Mouse (Mus musculus) E14TG2a.4 (cell line): Measurements from ENCODE around the gene Gramd1b.

Experiments used
- CTCF ChIP-seq: conservative IDR thresholded peaks from 2 replicates; pipeline ENCODE4 v1.5.1; 2014; ENCODE audit warnings: low read length
- NANOG ChIP-seq: IDR thresholded peaks from 2 replicates; pipeline ENCODE4 v1.6.1; 2014; ENCODE audit warnings: borderline replicate concordance, low read length, mixed read lengths
- POU5F1 ChIP-seq: IDR thresholded peaks from 2 replicates; pipeline ENCODE4 v1.6.1; 2014; ENCODE audit warnings: low read length, borderline replicate concordance

DNA sequence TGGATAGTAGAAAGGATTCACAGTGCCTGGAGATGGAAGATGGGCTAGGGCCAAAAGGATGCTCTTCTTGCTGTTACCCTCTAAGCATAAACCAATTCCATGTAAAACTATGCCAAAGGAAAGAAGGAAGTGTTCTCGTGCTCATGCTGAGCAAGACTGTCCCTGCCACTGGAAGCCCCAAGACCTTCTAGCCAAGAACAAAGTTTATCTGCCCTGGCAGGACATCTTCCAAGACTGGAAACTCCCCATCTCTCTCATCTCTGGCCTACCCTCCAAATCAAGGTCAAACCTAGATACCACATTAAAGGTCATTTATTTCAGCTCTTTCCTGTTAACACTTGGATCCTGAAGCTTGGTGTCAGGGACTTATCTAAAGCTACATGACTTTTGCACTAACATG is 236.3 kb downstream of the Gramd1b start:
- TF ChIP-seq CTCF (no peak), NANOG (no peak), POU5F1 (no peak)
